Mouse (Mus musculus) heart, adult 8-10 months (tissue): Measurements from ENCODE around the gene Dbx2. TPM values are rescaled to one million over a fixed set of nuclear protein-coding genes. Genes with fewer than 3 reads are reported as not detected.
A peak's percentile ranks its signal among the peaks of the same experiment; 100 is the strongest.

Experiments
- DNase-seq: peaks from one replicate; pipeline ENCODE4 v3.0.0; 2022; ENCODE audit warnings: low spot score
- total RNA-seq, 4 experiments: library from RNA; stranded (reverse); gene quantifications; 2 replicates each; pipeline ENCODE4 v1.2.4; 2022

Dbx2 gene
- total RNA-seq, 4 experiments from 2014 or later, result not detected

GRCm38 (mm10) chr15:95622797-95623196 is 33.0 kb downstream of the Dbx2 start:
- no peak for DNase-seq

DNA sequence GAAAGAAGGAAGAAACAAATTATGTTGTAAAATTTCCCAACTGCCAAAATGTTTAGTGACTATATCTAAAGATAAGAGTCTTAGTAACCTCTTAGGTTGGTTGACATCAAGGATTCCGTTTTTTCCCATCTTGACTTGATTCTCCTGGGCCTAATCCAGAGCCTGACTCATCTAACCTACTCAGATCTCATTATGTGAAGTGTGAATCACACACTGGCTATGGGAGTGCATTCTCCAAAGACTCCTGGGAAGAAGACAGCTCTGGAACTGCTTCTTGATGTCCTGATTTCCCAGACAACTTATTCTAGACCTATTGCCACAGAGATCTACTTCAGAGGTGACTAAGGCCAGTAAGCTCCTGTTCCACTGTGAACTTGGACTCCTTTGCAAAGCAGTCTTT is 43.2 kb downstream of the Dbx2 start:
- no peak for DNase-seq

DNA sequence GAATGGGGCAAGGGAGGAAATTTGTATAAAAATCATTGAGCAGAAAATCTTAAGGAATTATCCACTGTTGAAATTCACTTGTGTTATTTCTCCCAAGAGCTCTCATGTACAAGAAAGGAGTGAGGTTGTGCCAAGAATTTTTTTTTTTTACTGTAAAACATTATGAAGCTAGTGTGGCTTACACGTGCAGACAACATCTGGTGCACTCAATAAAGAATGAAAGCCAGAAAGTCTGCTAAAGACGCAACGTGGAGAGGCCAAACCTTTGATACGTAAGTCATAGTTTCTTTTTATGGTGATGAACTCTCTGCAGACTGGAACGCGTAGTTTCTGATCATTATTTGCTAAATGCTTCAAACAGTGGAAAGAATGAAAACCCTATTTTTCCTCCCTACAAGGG is 54.6 kb downstream of the Dbx2 start:
- DNase-seq, result no peak

DNA sequence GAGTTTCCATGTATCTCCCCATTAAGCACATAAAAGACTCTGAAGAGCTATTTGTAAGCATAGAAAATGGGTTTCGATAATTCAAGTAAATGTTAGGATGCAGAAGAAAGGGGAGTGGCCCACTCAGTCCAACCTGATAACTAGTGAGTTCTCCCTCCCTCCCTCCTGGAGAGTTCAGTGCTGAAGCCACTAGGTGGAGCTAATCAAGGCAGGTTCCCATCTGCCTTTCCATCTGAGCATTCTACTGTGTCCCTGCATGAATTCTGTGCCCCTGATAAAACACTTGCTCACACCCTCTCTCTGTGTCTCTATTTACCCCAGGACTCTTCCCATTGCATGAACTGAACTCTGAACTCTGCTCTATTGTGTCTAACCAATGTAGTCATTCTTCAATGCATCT is 57.1 kb downstream of the Dbx2 start:
- DNase-seq, result no peak

- no peak for DNase-seq
These were observed 68.9 kb downstream of the Dbx2 start for GRCm38 (mm10) chr15:95586906-95587305.

- DNase-seq, result no peak
These were observed 70.9 kb downstream of the Dbx2 start for GRCm38 (mm10) chr15:95584891-95585290.

DNA sequence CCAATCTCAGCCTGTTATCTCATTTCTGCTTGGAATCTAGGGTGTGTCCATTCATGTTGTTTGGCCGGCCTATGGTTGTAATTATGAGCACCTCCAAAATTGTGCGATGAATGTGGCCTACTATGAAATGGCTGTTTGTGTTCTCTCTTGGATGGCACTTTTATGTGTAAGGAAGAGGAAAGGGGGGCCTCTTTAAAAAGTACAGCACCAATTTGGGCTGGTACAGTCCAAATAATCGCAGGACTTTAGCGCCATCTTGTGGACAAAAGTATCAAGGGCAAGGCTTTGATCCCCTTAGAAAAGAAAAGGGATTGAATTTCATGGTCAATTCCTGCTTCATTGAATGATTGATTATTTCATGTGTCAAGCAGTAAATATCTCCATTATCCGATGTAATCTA is 81.1 kb downstream of the Dbx2 start:
- DNase-seq, result peak; percentile 41

Other genes with a start within 250 kb of the Dbx2 start
- under 1 TPM in 2 of 4 experiments, not detected in 2; 0.11 TPM for gene Nell2, start 127.4 kb downstream of the Dbx2 start, total RNA-seq
- gene Ano6, start 134.9 kb upstream of the Dbx2 start, total RNA-seq, result 10 to 100 TPM; 17.7 to 21.2 (median 19.1) TPM